Mouse (Mus musculus): ENCODE results near the gene Bnc2. TPM values are rescaled to one million over a fixed set of nuclear protein-coding genes. Genes with fewer than 3 reads are reported as not detected.

Gene Bnc2
- total RNA-seq, 2 experiments from 2014 or later = 2.4 to 3.0 TPM

DNA sequence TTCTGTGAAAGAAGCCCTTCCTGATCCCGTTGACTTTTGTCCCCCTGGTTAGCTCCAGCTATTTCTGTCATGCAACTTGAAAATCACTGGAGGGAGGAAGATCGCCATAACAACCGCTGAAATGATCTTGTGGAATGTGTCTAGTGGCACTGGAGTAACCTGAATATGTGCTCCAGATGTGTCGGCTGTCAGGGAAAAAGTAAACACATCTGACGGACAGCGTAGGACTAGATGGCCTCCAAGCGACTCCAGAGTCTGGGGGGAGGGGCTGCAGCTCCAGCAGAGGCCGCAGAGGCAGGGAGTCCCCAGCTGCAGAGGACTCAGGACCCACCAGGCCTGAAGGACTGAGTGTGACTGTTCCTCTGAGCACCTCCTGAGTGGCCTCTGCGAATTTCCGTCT is 37.4 kb downstream of the Bnc2 start:
- intact Hi-C loops (cut with DNase I) = no loop called here
- no peak for DNase-seq (ENCODE audit: low spot score in 2 of 2)

- intact Hi-C loops (cut with DNase I) = no loop called here
- no peak for DNase-seq (ENCODE audit: low spot score in 2 of 2)
These were observed 40.3 kb downstream of the Bnc2 start for GRCm38 (mm10) chr4:84634751-84635150.

DNA sequence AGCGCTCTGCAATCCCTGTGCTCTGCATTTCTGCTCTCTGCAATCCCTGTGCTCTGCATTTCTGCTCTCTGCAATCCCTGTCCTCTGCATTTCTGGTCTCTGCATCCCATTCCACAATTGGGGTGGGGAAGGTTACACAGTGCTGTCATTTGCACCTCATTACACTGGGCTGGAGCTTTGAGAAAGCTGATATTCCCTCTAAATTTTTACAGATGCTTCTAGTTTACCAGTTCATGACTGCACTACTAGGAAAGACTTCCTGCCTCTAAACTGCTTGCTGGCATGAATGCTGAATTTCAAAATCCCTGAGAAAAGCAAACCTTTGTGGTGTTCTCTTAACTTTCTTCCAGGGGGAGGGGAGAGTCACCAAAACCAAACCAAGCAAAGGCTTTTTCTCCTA is 41.1 kb downstream of the Bnc2 start:
- intact Hi-C loops (cut with DNase I) = no loop called here

GRCm38 (mm10) chr4:84632832-84633789 is 42.0 kb downstream of the Bnc2 start:
- intact Hi-C loops (cut with DNase I) = no loop called here
- no peak for DNase-seq (ENCODE audit: low spot score in 2 of 2)

More for the DNA sequence above, 41.1 kb downstream of the Bnc2 start:
- no peak for DNase-seq (ENCODE audit: low spot score in 2 of 2)

- no peak for DNase-seq (ENCODE audit: low spot score in 2 of 2)
- intact Hi-C loops (cut with DNase I) = no loop called here
These were observed 47.5 kb downstream of the Bnc2 start for GRCm38 (mm10) chr4:84627616-84628015.

GRCm38 (mm10) chr4:84623312-84623711 is 51.8 kb downstream of the Bnc2 start:
- intact Hi-C loops (cut with DNase I) = no loop called here

GRCm38 (mm10) chr4:84621785-84622184 is 53.3 kb downstream of the Bnc2 start:
- DNase-seq (ENCODE audit: low spot score in 2 of 2) = no peak
- intact Hi-C loops (cut with DNase I) = no loop called here

More at GRCm38 (mm10) chr4:84623312-84623711, 51.8 kb downstream of the Bnc2 start:
- DNase-seq (ENCODE audit: low spot score in 2 of 2) = no peak

GRCm38 (mm10) chr4:84609861-84610260 is 65.2 kb downstream of the Bnc2 start:
- intact Hi-C loops (cut with DNase I) = no loop called here
- no peak for DNase-seq (ENCODE audit: low spot score in 2 of 2)

- intact Hi-C loops (cut with DNase I) = no loop called here
- no peak for DNase-seq (ENCODE audit: low spot score in 2 of 2)
These were observed 70.6 kb downstream of the Bnc2 start for GRCm38 (mm10) chr4:84604461-84604860.

- intact Hi-C loops (cut with DNase I) = no loop called here
These were observed 94.7 kb downstream of the Bnc2 start for GRCm38 (mm10) chr4:84580260-84580952.

GRCm38 (mm10) chr4:84578296-84578695 is 96.8 kb downstream of the Bnc2 start:
- intact Hi-C loops (cut with DNase I) = no loop called here

More at GRCm38 (mm10) chr4:84580260-84580952, 94.7 kb downstream of the Bnc2 start:
- DNase-seq (ENCODE audit: low spot score in 2 of 2) = no peak

GRCm38 (mm10) chr4:84566123-84566522 is 109.0 kb downstream of the Bnc2 start:
- DNase-seq (ENCODE audit: low spot score in 2 of 2) = no peak
- intact Hi-C loops (cut with DNase I) = no loop called here

More at GRCm38 (mm10) chr4:84578296-84578695, 96.8 kb downstream of the Bnc2 start:
- DNase-seq (ENCODE audit: low spot score in 2 of 2) = no peak

DNA sequence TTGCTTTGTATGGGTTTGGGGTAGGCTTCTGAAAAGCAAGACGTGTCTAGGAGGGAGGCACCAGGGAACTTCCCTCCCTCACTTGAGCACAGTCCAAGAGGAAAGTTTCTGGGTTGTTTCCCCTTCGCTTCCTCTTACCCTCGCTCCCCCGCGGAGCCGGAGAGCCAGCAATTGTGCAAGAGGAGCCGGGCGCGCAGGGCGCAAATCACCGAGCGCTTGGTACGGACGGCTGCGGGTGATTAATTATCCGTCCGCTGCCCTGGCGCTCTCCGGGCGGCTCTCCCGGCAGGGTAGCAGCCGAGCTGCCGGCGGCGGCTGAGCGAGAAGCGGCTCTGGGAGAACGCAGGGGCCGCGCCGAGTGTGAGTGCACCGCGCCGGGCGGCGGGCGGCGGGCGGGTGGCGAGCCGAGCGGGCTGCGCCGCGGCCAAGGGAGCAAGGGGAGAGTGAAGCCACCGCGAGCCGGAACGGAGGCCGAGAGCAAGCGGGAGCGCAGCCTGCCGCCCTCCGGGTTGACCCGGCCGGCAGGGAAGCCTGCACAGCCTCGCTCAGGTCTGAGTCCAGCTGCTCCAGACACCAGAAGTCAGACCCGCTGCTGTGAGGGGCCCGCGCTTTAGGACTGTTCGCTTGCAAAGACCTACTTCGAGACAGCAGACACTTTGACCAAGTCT is 129.7 kb downstream of the Bnc2 start:
- peak in 1 of 2 experiments; percentile 11 for DNase-seq (ENCODE audit: low spot score in 2 of 2)
- intact Hi-C loops (cut with DNase I) = loop anchor here (10.0 kb wide), 1 partner anchor 129 kb away; the partner anchor contains the start of gene Bnc2

GRCm38 (mm10) chr4:84544646-84545045 is 130.4 kb downstream of the Bnc2 start:
- DNase-seq (ENCODE audit: low spot score in 2 of 2) = no peak
- intact Hi-C loops (cut with DNase I) = loop anchor here (10.0 kb wide), 1 partner anchor 130 kb away; the partner anchor contains the start of gene Bnc2

DNA sequence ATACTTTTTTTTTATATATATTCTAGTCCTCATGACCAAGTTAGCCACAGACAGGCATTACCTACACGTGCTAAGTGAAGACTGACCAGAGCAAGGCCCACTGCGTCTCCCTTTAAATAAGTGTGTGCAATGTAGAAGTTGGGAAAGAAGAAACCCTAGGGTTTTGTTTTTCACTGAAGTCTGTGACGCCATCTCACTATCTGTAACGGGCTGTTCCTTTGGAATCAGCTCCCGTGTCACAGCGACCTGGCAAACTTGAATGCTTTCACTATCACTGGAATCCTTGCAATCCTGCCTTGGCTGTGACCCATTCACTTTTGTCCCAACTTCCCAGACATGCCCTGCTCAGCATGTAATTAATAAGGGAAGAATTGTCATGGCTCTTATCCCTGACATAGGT is 134.5 kb downstream of the Bnc2 start:
- no peak for DNase-seq (ENCODE audit: low spot score in 2 of 2)
- intact Hi-C loops (cut with DNase I) = loop anchor here (10.0 kb wide), 1 partner anchor 134 kb away; the partner anchor contains the start of gene Bnc2

DNA sequence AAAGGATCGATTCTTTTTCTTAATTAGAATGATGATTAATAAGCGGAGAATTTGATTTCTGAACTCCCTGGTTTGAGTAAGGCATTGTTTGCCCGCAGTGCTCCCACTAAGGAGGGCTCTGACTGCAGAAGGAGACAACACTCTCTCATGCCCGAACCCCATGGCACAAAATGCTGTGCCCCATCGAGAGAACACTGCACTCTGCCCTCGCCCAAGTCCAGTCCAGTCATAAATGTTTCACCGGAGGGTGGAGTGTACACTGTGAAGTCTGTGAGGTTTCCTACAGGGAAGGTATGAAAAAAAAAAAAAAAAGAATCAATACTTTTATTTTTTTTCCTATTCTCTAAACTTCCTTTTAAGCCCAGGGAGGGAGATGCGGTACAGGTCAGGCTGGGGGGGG is 135.7 kb downstream of the Bnc2 start:
- intact Hi-C loops (cut with DNase I) = no loop called here
- no peak for DNase-seq (ENCODE audit: low spot score in 2 of 2)

DNA sequence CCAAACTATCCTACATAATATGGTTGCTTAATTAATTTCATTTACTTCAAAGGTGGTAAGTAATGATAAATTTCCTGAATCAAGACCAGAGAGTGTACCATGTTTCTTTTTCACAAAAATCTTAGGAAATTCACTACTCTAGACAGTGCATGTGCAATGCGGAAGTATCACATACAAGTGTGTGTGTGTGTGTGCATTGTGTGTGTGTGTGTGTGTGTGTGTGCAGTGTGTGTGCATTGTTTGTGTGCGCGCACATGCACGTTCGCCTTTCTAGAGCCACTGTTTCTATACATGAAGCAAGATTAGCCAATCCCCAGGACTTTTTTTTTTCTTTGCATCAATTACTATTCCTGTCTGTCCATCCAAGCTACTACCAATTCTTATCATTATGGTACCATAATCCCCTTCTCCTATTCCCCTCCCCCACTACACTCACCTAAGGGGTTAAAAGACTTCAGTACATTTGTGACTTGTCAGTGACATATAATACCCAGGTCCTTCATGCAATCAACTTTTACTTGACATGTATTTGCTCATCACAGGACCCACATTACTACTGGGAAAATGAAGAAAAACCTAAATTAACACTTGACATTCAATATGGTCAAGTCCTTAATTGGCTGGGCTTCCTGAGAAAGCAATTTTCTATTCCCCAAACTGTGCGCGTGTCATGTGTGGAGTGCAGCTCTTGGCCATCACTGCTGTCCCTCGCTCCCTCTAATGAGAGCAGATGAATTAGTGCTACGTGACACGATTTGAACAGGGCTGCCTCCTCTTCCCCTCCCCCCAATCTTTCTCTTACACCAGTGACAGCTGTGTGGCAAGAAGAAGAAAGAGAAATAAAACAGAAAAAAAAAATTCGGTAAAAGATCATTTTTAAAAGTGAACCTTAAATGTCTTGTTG is 145.9 kb downstream of the Bnc2 start:
- no peak for DNase-seq (ENCODE audit: low spot score in 2 of 2)
- intact Hi-C loops (cut with DNase I) = no loop called here

GRCm38 (mm10) chr4:84528358-84528757 is 146.7 kb downstream of the Bnc2 start:
- DNase-seq (ENCODE audit: low spot score in 2 of 2) = no peak
- intact Hi-C loops (cut with DNase I) = no loop called here
